Mouse (Mus musculus) macrophage (primary cell): ENCODE measurements around the gene Fbxl8. TPM values are rescaled to one million over a fixed set of nuclear protein-coding genes. Genes with fewer than 3 reads are reported as not detected.
"Not testable (repeated sequence)": the region's sequence is repeated elsewhere in the genome, so short reads cannot be mapped to it uniquely, and the experiment has no call there.

Experiments used
- H3K27ac ChIP-seq: fragments of 350-480 bp; formaldehyde crosslinking; 2 replicates; pipeline ENCODE4 v1.9.0; 2021
- H3K36me3 ChIP-seq: fragments of 350-480 bp; formaldehyde crosslinking; 2 replicates; pipeline ENCODE4 v1.9.0; 2021; ENCODE audit errors: inconsistent target
- H3K4me3 ChIP-seq: fragments of 350-480 bp; formaldehyde crosslinking; 2 replicates; pipeline ENCODE4 v1.9.0; 2021; ENCODE audit errors: inconsistent target
- H3K79me2 ChIP-seq: fragments of 350-480 bp; formaldehyde crosslinking; 2 replicates; pipeline ENCODE4 v1.9.0; 2021; ENCODE audit errors: inconsistent target
- WGBS: methylation state at CpG from one replicate; pipeline ENCODE4 v1.1.7; 2026; ENCODE audit warnings: inconsistent platforms; ENCODE audit not compliant: missing documents; 5-methylcytosine and 5-hydroxymethylcytosine counted together
- polyA plus RNA-seq: library from polyadenylated mRNA; stranded (reverse); fragments of 250-400 nt; gene quantifications from 3 replicates; pipeline ENCODE4 v1.2.4, GENCODE M21; 2018; ENCODE audit warnings: inconsistent platforms
- total RNA-seq, 78 experiments: library from RNA; depleted of rRNA; stranded (reverse); fragments of 250-400 nt; gene quantifications; 1 replicate in 9 of 78; 2 replicates in 24 of 78; 3 replicates in 43 of 78; 4 replicates in 2 of 78; pipeline ENCODE4 v1.2.4; 2018; ENCODE audit warnings: inconsistent platforms in 56 of 78

Gene Fbxl8
- total RNA-seq (2018; cell fraction: chromatin; rRNA removed) = 1 to 10 TPM in 20 of 26 experiments, under 1 TPM in 5, not detected in 1; 0.43 to 5.8 (median 2.3) TPM
- 1 to 10 TPM; 2.2 to 8.5 (median 5.7) TPM for total RNA-seq (2018; cell fraction: cytosol; rRNA removed)
- 1 to 10 TPM in 25 of 26 experiments, under 1 TPM in 1; 0.93 to 6.9 (median 3.3) TPM for total RNA-seq (2018; cell fraction: nucleus; rRNA removed)
- 2.1 to 7.5 TPM (median 3.9 TPM) in 3 replicates for polyA plus RNA-seq

DNA sequence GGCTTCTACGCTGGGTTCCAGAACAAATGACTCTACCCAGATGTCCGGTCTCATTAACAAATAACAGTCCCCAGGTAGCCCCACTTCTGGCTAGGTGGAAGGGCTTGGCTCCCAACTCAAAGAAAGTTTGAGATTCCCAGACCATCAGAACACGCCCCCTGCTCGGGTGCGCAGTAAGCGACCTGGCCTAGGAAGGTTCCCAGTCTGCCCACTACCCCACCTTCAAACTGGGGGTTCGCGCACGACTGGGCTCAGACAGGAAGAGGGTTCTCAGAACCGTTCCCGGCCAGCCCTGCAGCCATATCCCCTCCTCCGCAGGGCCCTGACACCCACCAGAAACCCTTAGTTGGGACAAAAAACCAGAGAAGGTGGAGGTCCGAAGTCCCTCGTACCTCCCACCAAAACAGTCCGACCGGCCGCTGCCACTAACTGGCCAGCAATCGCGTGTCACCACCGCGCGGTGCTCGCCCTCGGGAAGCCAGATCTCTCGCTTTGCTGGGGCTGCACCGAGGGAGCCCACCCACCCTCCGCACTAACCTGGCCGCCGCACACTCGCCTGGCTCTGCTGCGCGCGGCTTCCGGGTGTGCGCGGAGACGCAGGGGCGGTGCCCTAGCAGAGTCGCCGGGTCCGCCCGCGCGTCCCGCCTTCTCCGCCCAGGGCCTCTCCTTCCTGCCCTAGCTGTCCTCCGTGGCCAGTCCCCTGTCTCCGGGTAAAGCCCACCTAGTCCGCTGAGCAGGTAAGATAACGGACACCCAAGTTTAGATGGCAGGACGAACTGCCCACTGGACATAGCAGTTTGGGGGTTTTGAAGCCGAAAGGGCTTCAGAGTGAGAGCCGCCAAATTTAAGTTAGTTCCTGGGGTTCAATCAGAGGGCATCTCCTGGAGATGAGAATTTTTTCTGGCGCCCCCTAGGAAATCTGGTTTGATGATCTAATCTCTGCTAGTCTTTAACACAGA lies at the start of gene Fbxl8, which contains the start of gene Tradd:
Gene Fbxl8, plus strand, starts transcription at position 625 of the 959 bp plus-strand sequence.
Gene Tradd, minus strand, starts transcription at position 586 of the 959 bp plus-strand sequence.
- Histone ChIP-seq H3K79me2 (peaks cover 16% of the 10 kb centered on the region; the same call in 1 of the 2 replicates), H3K4me3 (peak within 1 kb of the TSS; percentile 95), H3K27ac (peak within 1 kb of the TSS; percentile 55), H3K36me3 (peaks cover 10% of the 10 kb centered on the region; the same call in 1 of the 2 replicates)
- 1% methylated on average over 54 of the region's 54 CpGs for WGBS

DNA sequence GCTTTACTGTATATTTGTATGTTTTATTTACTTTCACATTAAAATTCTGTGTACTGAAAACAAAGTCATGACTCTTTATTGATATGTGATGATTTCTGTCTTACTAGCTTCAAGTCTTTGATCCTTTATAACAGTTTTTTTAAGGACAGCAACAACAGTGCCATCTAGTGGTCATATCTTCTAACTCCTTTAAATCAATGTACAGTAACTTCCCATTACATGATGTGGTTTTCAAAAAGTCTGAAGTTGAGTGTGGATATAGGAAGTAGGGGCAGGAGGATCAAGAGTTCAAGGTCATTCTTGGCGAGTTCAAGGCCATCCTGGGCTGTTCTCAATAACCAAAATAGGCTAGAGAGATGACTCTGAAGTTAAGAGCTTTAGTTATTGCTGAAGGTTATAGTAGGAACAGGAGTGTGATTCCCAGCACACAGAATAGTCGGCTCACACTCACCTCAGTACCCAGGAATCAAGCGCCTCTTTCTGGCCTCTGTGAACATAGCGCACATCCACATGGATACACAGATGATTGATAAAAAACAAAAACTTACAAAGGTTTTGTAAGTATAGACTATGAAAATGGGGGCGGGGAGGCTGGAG lies 46.4 kb upstream of the Fbxl8 start:
- Histone ChIP-seq H3K36me3 (0 out of 2 replicates have a peak, but pooled peaks cover 21% of the 10 kb centered on the region), H3K79me2 (no peaks in the 10 kb centered on the region), H3K4me3 (no peak overlapping the region), H3K27ac (no peak overlapping the region)
- 70% methylated on average over 5 of the region's 5 CpGs for WGBS

DNA sequence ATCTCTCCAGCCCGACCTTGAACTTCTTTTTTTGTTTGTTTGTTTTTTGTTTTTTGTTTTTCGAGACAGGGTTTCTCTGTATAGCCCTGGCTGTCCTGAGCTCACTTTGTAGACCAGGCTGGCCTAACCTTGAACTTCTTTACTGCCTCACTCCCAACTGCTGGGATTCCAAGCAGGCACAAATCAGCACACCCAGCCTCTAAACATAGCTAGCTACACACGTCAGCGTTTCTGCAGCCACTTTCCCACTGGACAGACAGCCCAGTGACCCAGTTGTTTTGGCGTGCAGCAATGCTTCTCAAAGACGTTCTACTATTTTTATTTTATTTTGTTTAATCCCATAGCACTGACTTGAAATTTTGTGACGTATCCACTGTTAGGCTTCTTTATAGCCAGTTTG lies 40.6 kb upstream of the Fbxl8 start:
- Histone ChIP-seq H3K4me3 (no peak overlapping the region), H3K79me2 (peaks cover 36% of the 10 kb centered on the region), H3K27ac (no peak overlapping the region), H3K36me3 (no peaks in the 10 kb centered on the region)
- WGBS = 91% methylated on average over 7 of the region's 7 CpGs

DNA sequence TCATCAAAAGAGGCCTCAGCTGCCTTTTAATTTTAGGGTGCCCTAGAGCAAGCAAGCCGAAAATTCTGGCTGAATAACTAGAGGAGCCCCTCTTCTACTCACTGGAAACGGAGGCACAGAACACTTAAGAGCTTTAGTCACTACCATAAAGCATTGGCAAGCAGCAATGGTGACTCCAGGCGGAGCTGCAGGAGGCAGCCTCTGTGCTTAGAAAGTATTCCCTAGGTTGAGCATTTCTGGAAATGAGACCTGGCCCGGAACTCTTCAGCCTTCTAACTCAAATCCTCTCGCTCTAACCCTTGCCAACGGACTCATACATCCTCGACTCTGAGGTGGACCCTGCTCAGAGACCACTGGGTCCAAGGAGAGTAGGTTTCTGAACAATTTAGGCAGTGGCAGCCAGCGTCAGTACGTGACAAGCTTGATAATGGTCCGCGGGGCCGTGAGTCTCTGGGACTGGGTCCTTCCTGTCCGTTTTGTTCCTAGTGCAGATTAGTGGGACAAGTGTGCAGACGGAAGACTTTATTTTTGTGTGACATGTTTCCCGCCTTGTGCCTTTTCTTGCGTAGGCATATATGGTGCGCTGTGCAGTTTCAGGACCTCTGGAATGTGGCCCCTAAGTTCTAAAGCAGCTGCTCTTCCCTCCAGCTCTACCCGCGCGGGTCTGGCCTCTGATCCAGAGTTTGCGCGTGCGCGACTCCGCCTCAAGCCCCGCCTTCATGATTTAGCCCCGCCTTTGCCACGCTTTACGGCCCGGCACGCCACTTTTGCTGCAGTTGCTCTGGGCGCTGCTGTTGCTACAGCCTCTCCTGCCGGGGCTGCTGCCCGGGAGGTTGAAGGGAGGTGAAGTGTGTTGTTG lies 39.8 kb upstream of the Fbxl8 start, which contains the start of gene D230025D16Rik:
Gene D230025D16Rik, plus strand, starts transcription at position 733 of the 859 bp plus-strand sequence.
- 6% methylated on average over 32 of the region's 34 CpGs for WGBS
- Histone ChIP-seq H3K79me2 (peaks cover 44% of the 10 kb centered on the region), H3K4me3 (peak within 1 kb of the TSS; percentile 94), H3K27ac (peak within 1 kb of the TSS; percentile 52), H3K36me3 (no peaks in the 10 kb centered on the region)

DNA sequence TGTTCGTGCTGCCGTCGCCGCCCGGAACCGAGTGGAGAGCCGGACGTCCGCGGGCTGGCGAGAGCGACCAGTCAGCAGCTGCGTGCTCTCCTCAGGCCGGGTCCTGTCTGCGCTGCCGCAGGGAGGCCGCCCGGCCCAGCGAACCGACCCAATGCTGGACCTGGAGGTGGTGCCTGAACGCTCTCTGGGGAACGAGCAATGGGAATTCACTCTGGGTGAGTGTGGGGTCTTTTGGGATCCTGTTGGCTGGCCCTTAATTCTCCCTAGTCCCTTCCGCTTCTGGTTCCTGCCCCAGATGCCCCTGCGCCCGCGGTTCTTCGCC lies 39.2 kb upstream of the Fbxl8 start:
- H3K36me3 ChIP-seq = no peaks in the 10 kb centered on the region
- H3K27ac ChIP-seq = peak overlapping the region; percentile 52
- H3K4me3 ChIP-seq = peak overlapping the region; percentile 94
- H3K79me2 ChIP-seq = peaks cover 50% of the 10 kb centered on the region
- under 1% methylated on average over 27 of the region's 27 CpGs for WGBS

DNA sequence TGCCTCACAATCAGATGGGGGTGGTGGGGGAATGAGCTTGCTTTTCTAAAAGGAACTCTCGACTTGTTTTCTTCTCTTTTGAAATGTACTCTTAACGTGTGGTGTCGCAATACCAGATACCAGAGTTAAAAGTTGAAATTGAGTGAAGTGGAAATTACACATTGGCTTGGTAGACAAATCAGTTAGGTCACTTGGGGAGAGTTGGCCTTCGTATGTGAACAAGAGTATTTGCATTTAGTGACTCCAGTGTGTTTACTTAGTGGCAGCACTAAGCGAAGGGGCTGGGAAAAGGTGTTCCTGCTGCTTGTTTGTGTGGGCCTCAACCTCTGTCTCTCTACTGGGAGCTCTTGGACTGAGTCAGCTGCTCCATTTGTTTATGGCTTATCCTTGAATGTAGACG lies 38.5 kb upstream of the Fbxl8 start:
- H3K27ac ChIP-seq = peak overlapping the region; percentile 52
- H3K36me3 ChIP-seq = no peaks in the 10 kb centered on the region
- WGBS = 4% methylated on average over 6 of the region's 6 CpGs
- peak overlapping the region; percentile 94 for H3K4me3 ChIP-seq
- peaks cover 57% of the 10 kb centered on the region for H3K79me2 ChIP-seq

DNA sequence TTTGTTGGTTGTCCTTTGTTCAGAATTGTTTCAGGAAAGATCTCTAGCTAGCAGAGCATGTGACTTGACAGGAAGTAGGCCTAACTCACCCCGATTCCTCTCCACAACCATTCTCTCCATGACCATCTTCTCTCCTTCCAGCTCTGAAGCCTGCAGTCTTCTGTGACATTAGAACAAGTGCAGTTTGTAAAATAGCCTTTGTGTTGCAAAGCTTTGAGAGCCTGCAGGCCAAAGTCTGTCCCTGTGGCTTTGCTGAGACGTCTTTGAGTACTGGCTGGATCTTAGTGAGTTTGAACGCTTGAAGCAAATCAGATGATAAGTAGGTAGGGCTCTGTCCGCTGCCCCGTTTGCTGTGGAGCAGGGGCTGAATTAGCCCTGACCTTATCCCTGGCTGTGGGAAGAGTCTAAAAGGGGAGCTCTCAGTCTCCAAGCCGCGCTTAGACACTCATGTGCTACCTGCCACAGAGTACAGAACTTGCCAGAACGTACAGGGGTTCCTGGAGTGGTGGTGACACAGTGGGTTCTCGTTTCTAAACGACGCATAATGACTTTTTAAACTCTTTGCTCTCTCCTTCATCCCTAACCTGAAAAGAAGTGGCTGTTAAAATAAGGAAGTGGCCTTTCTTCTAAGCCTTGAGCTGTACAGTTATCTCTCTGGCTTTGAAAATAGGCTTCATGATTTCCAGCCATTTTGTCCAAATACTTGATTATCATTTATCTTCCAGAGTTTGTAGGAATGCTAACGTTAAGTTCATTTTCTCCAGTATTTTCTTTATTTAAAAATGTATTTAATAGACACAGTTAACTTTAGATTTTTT lies 32.7 kb upstream of the Fbxl8 start:
- H3K4me3 ChIP-seq = no peak overlapping the region
- peaks cover 24% of the 10 kb centered on the region; the same call in 1 of the 2 replicates for H3K36me3 ChIP-seq
- H3K79me2 ChIP-seq = peaks cover 71% of the 10 kb centered on the region
- 63% methylated on average over 12 of the region's 12 CpGs for WGBS
- peak overlapping the region; percentile 39 for H3K27ac ChIP-seq

DNA sequence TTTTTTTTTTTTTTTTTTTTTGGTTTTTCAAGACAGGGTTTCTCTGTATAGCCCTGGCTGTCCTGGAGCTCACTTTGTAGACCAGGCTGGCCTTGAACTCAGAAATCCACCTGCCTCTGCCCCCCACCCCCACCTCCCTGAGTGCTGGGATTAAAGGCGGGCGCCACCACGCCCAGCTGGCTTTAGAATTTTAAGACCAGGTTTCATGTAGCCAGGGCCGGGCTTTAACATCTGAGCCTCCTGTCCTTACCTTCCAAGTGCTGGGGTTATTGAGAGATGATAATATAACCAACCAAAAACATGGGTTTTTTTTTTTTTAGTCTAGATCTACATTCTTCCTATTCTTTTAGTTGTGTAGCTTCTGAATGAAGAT lies 32.1 kb upstream of the Fbxl8 start:
- Histone ChIP-seq H3K36me3 (peaks cover 24% of the 10 kb centered on the region; the same call in 1 of the 2 replicates), H3K79me2 (peaks cover 65% of the 10 kb centered on the region)
- not testable (repeated sequence) for H3K27ac ChIP-seq, H3K4me3 ChIP-seq
- 93% methylated on average over 3 of the region's 4 CpGs for WGBS

DNA sequence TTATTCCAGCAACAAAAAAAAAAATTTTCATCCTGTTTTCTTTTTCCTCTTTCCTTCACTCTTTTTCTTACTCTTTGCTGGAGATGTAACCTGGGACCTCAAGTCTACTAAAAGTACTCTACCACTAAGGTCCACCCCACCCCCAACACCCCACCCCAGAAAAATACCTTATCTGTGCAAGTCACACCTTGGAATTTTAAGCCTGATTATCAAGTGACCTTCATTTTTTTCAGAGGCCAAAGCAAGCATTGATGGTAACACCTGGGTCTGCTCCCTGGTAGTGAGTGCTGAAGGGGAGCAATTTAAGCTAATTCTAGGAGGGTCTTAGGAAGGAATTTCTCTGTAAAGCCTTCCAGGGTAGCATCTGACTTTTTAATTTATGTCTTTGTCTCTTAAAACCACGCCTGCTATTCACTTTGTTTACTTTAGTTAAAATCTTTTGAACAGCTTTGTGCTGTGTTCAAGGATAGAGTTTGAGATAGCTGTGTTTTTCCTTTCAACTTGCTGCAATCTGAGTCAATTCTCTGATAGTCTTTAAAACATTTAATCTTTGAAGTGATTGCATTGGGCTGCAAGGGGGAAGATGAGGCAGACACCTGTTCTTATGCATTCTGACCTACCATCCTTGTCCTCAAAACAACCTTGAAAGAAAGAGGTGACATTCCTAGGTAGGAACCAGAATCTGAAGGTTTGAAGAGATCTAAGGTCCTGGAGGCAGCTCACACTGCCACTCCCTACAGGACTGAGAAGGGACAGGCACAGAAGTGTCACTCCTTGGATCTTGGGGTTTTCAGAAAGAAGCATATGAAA lies 31.1 kb upstream of the Fbxl8 start:
- H3K27ac ChIP-seq = no peak overlapping the region
- H3K79me2 ChIP-seq = peaks cover 54% of the 10 kb centered on the region
- 100% methylated on average over 1 of the region's 1 CpGs for WGBS
- H3K36me3 ChIP-seq = peaks cover 27% of the 10 kb centered on the region; the same call in 1 of the 2 replicates
- no peak overlapping the region for H3K4me3 ChIP-seq

DNA sequence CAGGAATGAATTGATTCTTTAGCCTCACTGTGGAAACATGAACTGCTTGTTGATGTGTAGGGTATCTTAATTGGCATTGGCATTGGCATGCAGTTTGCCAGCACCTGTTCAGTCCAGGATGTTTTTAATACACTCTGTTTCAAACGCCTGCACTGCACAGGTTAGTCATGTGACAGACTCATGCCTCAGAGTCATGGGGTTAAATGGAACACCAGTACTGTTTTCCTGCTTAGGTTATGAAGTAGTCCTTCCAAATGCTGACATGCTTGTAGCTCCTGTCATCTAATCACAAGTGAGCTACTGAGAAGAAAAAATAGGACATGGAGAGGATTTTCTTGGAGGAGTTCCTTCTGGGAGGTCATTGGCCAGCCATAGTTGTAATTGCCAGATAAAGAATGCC lies 29.2 kb upstream of the Fbxl8 start:
- H3K36me3 ChIP-seq = peaks cover 46% of the 10 kb centered on the region
- H3K27ac ChIP-seq = no peak overlapping the region
- H3K79me2 ChIP-seq = peaks cover 36% of the 10 kb centered on the region
- WGBS = 92% methylated on average over 1 of the region's 1 CpGs
- H3K4me3 ChIP-seq = no peak overlapping the region

DNA sequence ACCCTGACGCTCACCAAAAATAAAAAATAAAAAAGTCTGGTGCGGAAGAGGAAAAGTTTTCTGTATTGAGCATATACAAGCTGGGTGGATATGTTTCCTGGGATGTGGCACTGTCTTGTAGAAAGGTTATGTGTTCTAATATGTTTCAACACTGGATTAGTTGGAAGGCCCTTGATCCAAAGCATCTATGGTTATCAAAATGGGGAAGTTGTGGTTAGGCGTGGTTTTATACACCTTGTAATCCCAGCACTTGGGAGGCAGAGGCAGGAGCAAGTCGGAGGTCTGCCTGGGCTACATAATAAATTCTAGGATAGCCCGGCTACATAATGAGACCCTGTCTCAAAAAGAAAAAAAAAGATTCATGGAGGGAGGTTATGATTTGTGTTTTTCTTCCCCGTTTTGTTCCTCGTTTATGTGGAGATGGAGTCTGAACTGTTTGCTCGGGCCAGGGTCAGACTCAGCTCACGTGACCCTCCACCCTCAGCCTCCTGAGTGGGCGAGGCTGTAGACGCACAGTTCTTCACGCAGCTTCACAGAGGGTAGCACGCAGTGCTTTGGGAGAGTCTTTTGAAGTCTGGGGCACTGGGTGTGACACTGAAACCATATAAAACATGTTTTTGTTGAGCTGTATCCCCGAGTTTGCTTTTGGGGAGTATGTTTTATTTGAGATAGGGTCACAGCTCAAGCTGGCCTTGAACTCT lies 26.9 kb upstream of the Fbxl8 start:
- Histone ChIP-seq H3K79me2 (peaks cover 14% of the 10 kb centered on the region; the same call in 1 of the 2 replicates), H3K4me3 (no peak overlapping the region), H3K27ac (no peak overlapping the region), H3K36me3 (peaks cover 68% of the 10 kb centered on the region)
- WGBS = 81% methylated on average over 14 of the region's 14 CpGs

DNA sequence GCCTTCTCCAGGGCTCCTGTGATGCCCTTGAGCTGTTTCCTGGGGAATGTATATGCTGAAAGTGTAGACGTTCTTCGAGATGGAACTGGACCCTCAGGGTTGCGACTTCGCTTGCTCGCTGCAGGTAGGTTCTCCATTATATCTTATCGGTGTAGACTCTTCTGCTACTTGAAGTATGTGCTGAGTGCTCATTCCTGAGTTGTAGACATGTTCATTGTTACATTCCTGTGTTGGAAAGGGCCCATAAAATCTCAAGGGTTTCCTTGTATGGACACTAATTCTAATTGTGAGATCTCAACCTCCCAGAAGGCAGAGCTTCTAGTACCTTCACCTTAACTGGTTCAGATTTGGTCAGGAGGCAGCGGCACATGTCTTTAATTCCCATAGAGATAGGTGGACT lies 23.4 kb upstream of the Fbxl8 start:
- peaks cover 46% of the 10 kb centered on the region for H3K36me3 ChIP-seq
- no peaks in the 10 kb centered on the region for H3K79me2 ChIP-seq
- H3K4me3 ChIP-seq = no peak overlapping the region
- 97% methylated on average over 6 of the region's 7 CpGs for WGBS
- no peak overlapping the region for H3K27ac ChIP-seq
